Mouse (Mus musculus) splenic B cell, adult 2 months (primary cell): ENCODE data around the gene Kpna1.
"Not testable (repeated sequence)": the region's sequence is repeated elsewhere in the genome, so short reads cannot be mapped to it uniquely, and the experiment has no call there.

ENCODE experiments used
- DNase-seq: peaks from one replicate; pipeline ENCODE4 v3.0.0-alpha.2; 2011; ENCODE audit warnings: low read depth, low spot score
- H3K27me3 ChIP-seq: 2 replicates; pipeline ENCODE4 v1.6.1; 2012; ENCODE audit warnings: mild to moderate bottlenecking, low read length, moderate library complexity, mixed read lengths; ENCODE audit not compliant: control insufficient read depth, poor library complexity, insufficient read depth, severe bottlenecking
- H3K36me3 ChIP-seq: 2 replicates; pipeline ENCODE4 v1.6.1; 2012; ENCODE audit warnings: mild to moderate bottlenecking, low read length, moderate library complexity, mixed read lengths; ENCODE audit not compliant: control insufficient read depth, poor library complexity, insufficient read depth, severe bottlenecking

The Kpna1 gene

DNA sequence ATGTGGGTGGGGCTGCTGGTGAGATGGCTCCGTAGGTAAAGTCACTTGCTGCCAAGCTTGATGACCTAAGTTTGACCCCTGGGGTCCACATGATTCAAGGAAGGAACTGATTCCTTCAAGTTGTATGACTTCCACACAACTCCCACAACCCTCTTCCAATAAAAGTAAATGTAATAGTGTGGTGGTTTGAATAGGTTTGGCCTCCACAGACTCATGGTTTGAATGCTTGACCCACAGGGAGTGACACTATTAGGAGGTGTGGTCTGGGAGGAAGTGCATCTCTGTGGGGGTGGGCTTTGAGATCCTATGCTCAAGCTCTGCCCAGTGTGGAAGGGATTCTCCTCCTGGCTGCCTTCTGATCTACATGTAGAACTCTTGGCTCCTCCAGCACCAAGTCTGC is 4.5 kb upstream of the Kpna1 start:
- DNase-seq: no peak
- H3K27me3 ChIP-seq: no peaks in the 10 kb centered on the region
- peaks cover 15% of the 10 kb centered on the region for H3K36me3 ChIP-seq

- no peaks in the 10 kb centered on the region for H3K36me3 ChIP-seq
- DNase-seq: peak; percentile 100
- H3K27me3 ChIP-seq: no peaks in the 10 kb centered on the region
Observed at GRCm38 (mm10) chr16:35981363-35981821, 2.8 kb downstream of the Kpna1 start.

- no peaks in the 10 kb centered on the region for H3K27me3 ChIP-seq
- DNase-seq: no peak
- no peaks in the 10 kb centered on the region for H3K36me3 ChIP-seq
Observed at GRCm38 (mm10) chr16:35982506-35982901, 4.0 kb downstream of the Kpna1 start.

DNA sequence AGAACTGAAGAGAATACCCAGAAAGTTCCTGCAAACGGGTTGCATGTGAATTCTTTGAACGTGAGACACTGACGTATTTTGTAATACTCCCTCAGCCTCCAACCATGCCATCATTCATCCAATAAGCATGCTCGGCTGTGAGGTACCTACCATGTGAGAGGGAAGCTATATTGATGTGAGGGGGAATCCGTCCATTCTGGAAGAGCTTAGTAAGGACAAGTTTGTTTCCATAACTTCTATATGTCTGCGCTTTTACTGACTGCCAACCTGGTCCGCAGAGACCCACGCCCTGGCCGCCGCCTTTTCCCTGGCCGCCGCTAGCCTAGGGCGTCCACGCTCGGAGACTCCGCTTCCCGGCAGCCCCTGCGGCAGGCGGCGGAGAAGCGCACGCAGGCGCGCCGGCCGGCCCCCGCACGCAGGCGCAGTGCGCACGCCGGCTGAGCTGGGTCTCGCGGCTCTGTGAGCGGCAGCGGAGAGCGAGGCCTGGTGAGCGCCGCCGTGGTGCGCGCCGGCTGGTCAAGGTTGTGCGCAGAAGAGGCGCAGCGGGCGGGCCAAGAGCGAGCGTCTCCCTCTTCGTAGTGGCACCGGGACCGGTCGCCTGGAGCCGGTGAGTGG is 4.5 kb downstream of the Kpna1 start:
- no peaks in the 10 kb centered on the region for H3K27me3 ChIP-seq
- H3K36me3 ChIP-seq: no peaks in the 10 kb centered on the region
- DNase-seq: peak; percentile 94

DNA sequence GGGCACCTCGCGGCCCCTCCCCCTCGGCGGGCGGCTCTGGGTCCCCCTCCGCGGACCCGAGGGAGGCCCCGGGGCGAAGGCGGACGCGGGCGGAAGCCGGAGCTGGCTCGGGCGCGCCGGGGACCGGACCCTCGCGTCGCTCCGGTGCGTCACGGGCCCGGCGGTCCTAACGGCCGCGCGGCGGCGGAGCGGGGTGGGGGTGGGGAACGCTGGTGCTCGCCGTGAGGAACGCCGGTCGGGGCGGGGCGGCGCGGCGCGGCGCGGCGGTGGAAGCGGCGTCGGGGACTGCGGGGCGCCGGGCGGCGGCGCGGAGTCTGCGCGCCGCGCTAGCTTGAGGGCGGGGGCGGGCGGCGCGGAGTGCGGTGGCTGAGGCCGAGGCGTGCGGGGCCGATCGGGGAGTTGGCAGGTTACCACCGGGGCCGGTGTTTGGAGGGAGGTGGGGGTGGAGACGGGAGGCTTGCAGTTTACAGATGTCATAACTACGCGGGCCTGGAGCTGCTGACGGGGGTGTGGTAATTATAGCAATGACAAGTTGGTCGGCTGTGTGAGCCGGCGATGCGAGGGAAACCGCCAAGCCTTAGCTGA is 5.1 kb downstream of the Kpna1 start:
- no peaks in the 10 kb centered on the region for H3K36me3 ChIP-seq
- H3K27me3 ChIP-seq: no peaks in the 10 kb centered on the region
- peak; percentile 87 for DNase-seq

- no peaks in the 10 kb centered on the region for H3K27me3 ChIP-seq
- DNase-seq: peak; percentile 23
- no peaks in the 10 kb centered on the region for H3K36me3 ChIP-seq
Observed at GRCm38 (mm10) chr16:35984471-35984870, 5.9 kb downstream of the Kpna1 start.

DNA sequence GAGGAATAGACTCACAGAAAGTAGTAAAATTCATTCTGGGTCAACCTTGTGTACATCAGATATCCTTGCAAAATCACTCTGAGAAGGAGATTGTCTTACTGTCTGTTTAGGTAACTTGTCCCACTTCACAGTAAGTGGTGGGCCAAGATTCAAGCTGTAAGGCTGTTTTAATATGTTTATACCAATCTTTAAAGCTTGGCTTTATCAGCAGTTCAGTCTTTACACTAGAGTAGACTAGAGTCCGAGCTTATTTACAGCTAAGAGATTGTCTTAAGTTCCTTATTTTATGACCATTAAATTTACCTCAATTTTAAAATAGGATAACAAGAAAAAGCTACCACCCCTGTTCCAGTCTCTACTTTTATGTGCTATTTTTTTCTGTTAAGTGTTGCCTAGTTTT is 9.4 kb downstream of the Kpna1 start:
- no peak for DNase-seq
- H3K27me3 ChIP-seq: no peaks in the 10 kb centered on the region
- no peaks in the 10 kb centered on the region for H3K36me3 ChIP-seq

DNA sequence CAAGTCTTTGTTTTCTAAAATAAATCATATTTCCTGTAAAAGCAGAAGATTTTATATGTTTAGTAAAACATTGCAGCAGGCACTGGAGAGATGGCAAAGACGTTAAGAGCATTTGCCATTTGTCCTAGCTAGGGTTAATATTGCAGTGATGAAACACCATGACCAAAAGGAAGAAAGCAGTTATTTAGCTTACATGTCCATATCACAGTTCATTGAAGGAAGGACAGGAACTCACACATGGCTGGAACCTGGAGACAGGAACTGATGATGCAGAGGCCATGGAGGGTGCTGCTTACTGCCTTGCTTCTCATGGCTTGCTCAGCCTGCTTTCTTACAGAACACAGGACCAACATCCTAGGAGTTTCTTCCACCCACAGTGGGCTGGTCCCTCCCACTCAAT is 13.8 kb downstream of the Kpna1 start:
- no peak for DNase-seq
- Histone ChIP-seq H3K27me3 (no peaks in the 10 kb centered on the region), H3K36me3 (no peaks in the 10 kb centered on the region)

GRCm38 (mm10) chr16:35993316-35993715 is 14.8 kb downstream of the Kpna1 start:
- Histone ChIP-seq H3K36me3 (no peaks in the 10 kb centered on the region), H3K27me3 (no peaks in the 10 kb centered on the region)
- DNase-seq: no peak

- H3K27me3 ChIP-seq, DNase-seq, H3K36me3 ChIP-seq: not testable (repeated sequence)
Observed at GRCm38 (mm10) chr16:35998852-35999251, 20.3 kb downstream of the Kpna1 start.

DNA sequence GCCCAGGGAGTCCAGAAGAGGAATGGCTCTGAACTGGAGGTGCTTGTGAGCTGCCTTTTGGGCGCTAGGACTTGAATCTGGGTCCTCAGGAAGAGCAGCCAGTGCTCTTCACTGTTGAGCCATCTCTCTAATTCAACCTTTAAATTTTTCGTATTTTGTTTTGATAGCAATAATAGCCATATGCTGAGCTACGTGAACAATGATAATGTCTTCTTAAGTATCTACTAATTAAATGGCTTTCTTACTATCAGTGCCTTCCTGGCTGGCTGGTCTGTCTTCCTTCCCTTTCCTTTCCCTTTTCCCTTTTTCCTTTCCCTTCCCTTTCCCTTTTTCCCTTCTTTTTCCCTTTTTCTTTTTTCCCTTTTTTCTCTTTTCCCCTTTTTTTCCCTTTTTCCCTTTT is 29.8 kb downstream of the Kpna1 start:
- no peaks in the 10 kb centered on the region for H3K27me3 ChIP-seq

GRCm38 (mm10) chr16:36016335-36016734 is 37.8 kb downstream of the Kpna1 start:
- DNase-seq: no peak
- H3K36me3 ChIP-seq: peaks cover 14% of the 10 kb centered on the region
- H3K27me3 ChIP-seq: no peaks in the 10 kb centered on the region

More for the DNA sequence above, 29.8 kb downstream of the Kpna1 start:
- H3K36me3 ChIP-seq: peaks cover 9% of the 10 kb centered on the region
- no peak for DNase-seq

GRCm38 (mm10) chr16:36028120-36028519 is 49.6 kb downstream of the Kpna1 start:
- not testable (repeated sequence) for DNase-seq, H3K27me3 ChIP-seq
- peaks cover 14% of the 10 kb centered on the region for H3K36me3 ChIP-seq

DNA sequence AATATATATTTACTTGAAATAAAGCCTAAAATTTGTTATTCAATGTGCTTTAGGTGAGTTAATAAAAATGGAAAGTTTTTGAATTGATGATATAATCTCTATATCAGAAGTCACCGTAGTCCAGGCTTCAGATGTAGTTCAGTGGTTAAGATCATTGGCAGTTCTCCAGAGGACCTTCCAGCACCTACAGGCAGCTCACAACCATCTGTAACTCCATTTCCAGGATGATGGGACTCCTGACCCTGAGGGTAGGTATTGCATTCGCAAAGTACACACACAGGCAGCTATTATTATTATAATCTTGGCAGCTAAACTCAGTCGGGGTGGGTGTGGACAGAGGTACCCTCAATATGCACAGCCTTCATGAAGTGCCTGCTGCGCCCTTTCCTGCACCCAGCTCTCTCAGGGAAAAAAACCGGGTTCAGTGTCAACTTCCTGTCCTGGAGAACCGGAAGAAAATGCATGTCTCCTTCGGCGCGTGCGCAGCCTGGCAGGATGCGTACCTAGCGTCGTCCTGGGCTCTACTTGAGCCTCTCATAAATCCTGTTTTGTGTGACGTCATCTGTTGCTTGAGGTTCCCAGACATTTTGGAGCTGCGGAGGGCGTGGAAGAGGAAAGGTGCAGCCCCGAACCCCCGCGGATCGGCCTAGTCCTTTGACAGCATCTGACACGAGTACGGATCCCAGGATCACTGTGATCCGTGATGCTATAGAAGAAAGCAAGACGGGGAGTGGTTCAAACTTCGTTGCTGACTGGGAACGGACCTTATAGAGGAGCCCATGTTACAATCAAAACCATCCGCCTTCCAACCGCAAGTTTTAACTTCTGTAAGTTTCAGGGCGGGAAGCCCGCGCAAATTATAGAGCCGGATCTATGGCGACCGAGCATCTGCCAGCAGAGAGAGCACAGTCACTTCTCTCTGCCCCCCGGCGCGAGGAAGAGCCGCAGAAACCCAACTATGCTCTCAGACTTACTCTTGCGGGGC is 62.4 kb downstream of the Kpna1 start, which contains the start of gene Wdr5b:
Wdr5b (plus strand) TSS at position 551 of the 985 bp plus-strand sequence.
- no peaks in the 10 kb centered on the region; the same call in 1 of the 2 replicates for H3K36me3 ChIP-seq
- no peaks in the 10 kb centered on the region for H3K27me3 ChIP-seq
- DNase-seq: peak; percentile 97

- no peaks in the 10 kb centered on the region; the same call in none of the 2 replicates for H3K36me3 ChIP-seq
- DNase-seq: no peak
- H3K27me3 ChIP-seq: no peaks in the 10 kb centered on the region
Observed at GRCm38 (mm10) chr16:36041625-36042020, 63.1 kb downstream of the Kpna1 start.
